7 mouse cellular contexts compared by ENCODE assay signal in genomic region chr1:78310021-78310752, GRCm38 (mm10). TPM values are rescaled to one million over a fixed set of nuclear protein-coding genes. Genes with fewer than 3 reads are reported as not detected.
A peak's percentile ranks its signal among the peaks of the same experiment; 100 is the strongest.
DNase-seq lines count a peak whose midpoint lies in the region; ATAC-seq and TF ChIP-seq lines count a peak whose summit lies in the region.

Sgpp2 (plus strand) TSS chr1:78310345.

- H3ac ChIP-seq in myocyte (ENCODE audit: control insufficient read depth, insufficient read length), result no peak within 1 kb of the TSS

- peaks cover 59% of the 10 kb centered on the region for H3K27me3 ChIP-seq in forebrain, embryonic 12.5 days
- peaks cover 12% of the 10 kb centered on the region for H3K27me3 ChIP-seq in intestine, embryonic 15.5 days (replicated peaks)
- peaks cover 45% of the 10 kb centered on the region for H3K27me3 ChIP-seq in limb, embryonic 13.5 days
- H3K27me3 ChIP-seq in myocyte (ENCODE audit: control insufficient read depth, insufficient read depth, insufficient read length), result peaks cover 11% of the 10 kb centered on the region

- TF ChIP-seq POLR2A in myocyte (IDR thresholded peaks at IDR 0.05; ENCODE audit: insufficient read length, low read depth), result no peak

- ATAC-seq in forebrain, embryonic 12.5 days (ENCODE audit: low FRiP score), result peak; percentile 58
- peak; percentile 78 for ATAC-seq in intestine, embryonic 15.5 days
- peak; percentile 28 for ATAC-seq in limb, embryonic 13.5 days (ENCODE audit: low FRiP score, low read depth)
- ATAC-seq in activated CD4-positive, CD25-positive, alpha-beta regulatory T cell, adult 4 months, result no peak

- H3K9ac ChIP-seq in forebrain, embryonic 12.5 days, result peak within 1 kb of the TSS; percentile 44
- peak within 1 kb of the TSS; percentile 67 for H3K9ac ChIP-seq in intestine, embryonic 15.5 days
- peak within 1 kb of the TSS; percentile 59 for H3K9ac ChIP-seq in limb, embryonic 13.5 days

- H3K27ac ChIP-seq in forebrain, embryonic 12.5 days, result no peak within 1 kb of the TSS
- peak within 1 kb of the TSS; percentile 75 for H3K27ac ChIP-seq in intestine, embryonic 15.5 days
- no peak within 1 kb of the TSS for H3K27ac ChIP-seq in limb, embryonic 13.5 days

- DNase-seq in MN1 (ENCODE audit: low spot score), result peak; percentile 25
- DNase-seq in brain, adult 2 months (ENCODE audit: low read depth, low spot score), result peak; percentile 91

- no peaks in the 10 kb centered on the region for H3K36me3 ChIP-seq in forebrain, embryonic 12.5 days (replicated peaks)
- H3K36me3 ChIP-seq in intestine, embryonic 15.5 days, result no peaks in the 10 kb centered on the region
- H3K36me3 ChIP-seq in limb, embryonic 13.5 days, result no peaks in the 10 kb centered on the region
- no peaks in the 10 kb centered on the region for H3K36me3 ChIP-seq in myocyte (ENCODE audit: control insufficient read depth, insufficient read depth)

- H3K4me2 ChIP-seq in forebrain, embryonic 12.5 days, result peak within 1 kb of the TSS; percentile 92
- H3K4me2 ChIP-seq in intestine, embryonic 15.5 days (replicated peaks), result peak within 1 kb of the TSS; percentile 78
- H3K4me2 ChIP-seq in limb, embryonic 13.5 days (replicated peaks), result peak within 1 kb of the TSS; percentile 100
- H3K4me2 ChIP-seq in myocyte (ENCODE audit: low read depth), result peak within 1 kb of the TSS; percentile 30

- no peaks in the 10 kb centered on the region for H3K79me2 ChIP-seq in myocyte (ENCODE audit: control insufficient read depth, insufficient read depth)

- under 1% methylated on average over 59 of the region's 68 CpGs for WGBS in forebrain, embryonic 12.5 days
- WGBS in intestine, embryonic 15.5 days, result under 1% methylated on average over 68 of the region's 68 CpGs
- under 1% methylated on average over 68 of the region's 68 CpGs for WGBS in limb, embryonic 13.5 days

- H3K9me3 ChIP-seq in forebrain, embryonic 12.5 days, result no peaks in the 10 kb centered on the region
- H3K9me3 ChIP-seq in intestine, embryonic 15.5 days, result no peaks in the 10 kb centered on the region
- H3K9me3 ChIP-seq in limb, embryonic 13.5 days, result no peaks in the 10 kb centered on the region

- peak within 1 kb of the TSS; percentile 52 for H3K4me3 ChIP-seq in forebrain, embryonic 12.5 days (replicated peaks)
- H3K4me3 ChIP-seq in intestine, embryonic 15.5 days (replicated peaks), result peak within 1 kb of the TSS; percentile 61
- peak within 1 kb of the TSS; percentile 58 for H3K4me3 ChIP-seq in limb, embryonic 13.5 days
- H3K4me3 ChIP-seq in myocyte, result no peak within 1 kb of the TSS

- H3K4me1 ChIP-seq in forebrain, embryonic 12.5 days, result peaks cover 21% of the 10 kb centered on the region
- H3K4me1 ChIP-seq in intestine, embryonic 15.5 days (replicated peaks), result peaks cover 7% of the 10 kb centered on the region
- H3K4me1 ChIP-seq in limb, embryonic 13.5 days, result peaks cover 25% of the 10 kb centered on the region

TF ChIP-seq in myocyte, 11 proteins besides CTCF, POLR2A, EP300 and RAD21:
- no peak for TF ChIP-seq TCF12 (IDR thresholded peaks at IDR 0.05; ENCODE audit: insufficient read depth, poor library complexity, severe bottlenecking)
- no peak for TF ChIP-seq USF1 (IDR thresholded peaks at IDR 0.05; ENCODE audit: low read depth)
- no peak for TF ChIP-seq POLR2AphosphoS2 (IDR thresholded peaks at IDR 0.05; ENCODE audit: insufficient read length, low read depth)
- TF ChIP-seq SRF (IDR thresholded peaks at IDR 0.05; ENCODE audit: control insufficient read depth, insufficient read length, low read depth), result no peak
- no peak for TF ChIP-seq E2F4 (IDR thresholded peaks at IDR 0.05; ENCODE audit: insufficient read depth)
- TF ChIP-seq REST (IDR thresholded peaks at IDR 0.05; ENCODE audit: insufficient read depth, insufficient read length), result no peak
- no peak for TF ChIP-seq CEBPB (IDR thresholded peaks at IDR 0.05; ENCODE audit: insufficient read depth, poor library complexity, severe bottlenecking)
- peak in 1 of 3 experiments; percentile 53 for TF ChIP-seq MYOD1 (IDR thresholded peaks at IDR 0.05; ENCODE audit: control insufficient read depth in 1 of 3, insufficient read length in 2 of 3, low read depth in 2 of 3)
- no peak for TF ChIP-seq TCF3 (IDR thresholded peaks at IDR 0.05; ENCODE audit: insufficient read length, low read depth)
- TF ChIP-seq MAX (IDR thresholded peaks at IDR 0.05; ENCODE audit: low read depth), result no peak
- peak in 2 of 3 experiments; percentile 1 to 26 for TF ChIP-seq MYOG (IDR thresholded peaks at IDR 0.05; ENCODE audit: control insufficient read depth in 1 of 3, insufficient read depth in 1 of 3, insufficient read length in 2 of 3, low read depth in 2 of 3)

RNA-seq across cellular contexts. Expression of gene Sgpp2, which starts in this region (rescaled TPM):
- polyA plus RNA-seq in forebrain, embryonic 12.5 days (2016; fragmentation: Nextera tagmentation; extraction: Ambion mirVana), result 1.5 and 1.7 TPM in 2 replicates
- 35.9 and 37.9 TPM in 2 replicates for polyA plus RNA-seq in intestine, embryonic 15.5 days (2015; fragmentation: Nextera tagmentation; extraction: Ambion mirVana)
- 0.70 and 0.76 TPM in 2 replicates for polyA plus RNA-seq in limb, embryonic 13.5 days (2015; fragmentation: Nextera tagmentation; extraction: Ambion mirVana)
- 0.10 TPM for polyA plus RNA-seq in myocyte (2012; fragmentation: generic; extraction: Trizol)
- polyA plus RNA-seq in activated CD4-positive, CD25-positive, alpha-beta regulatory T cell, adult 4 months (2017; shearing (Covaris generic)), result under 1 TPM; 0.52 to 0.69 TPM

Comparison
In these comparisons a context has a peak if more than half of its experiments do, and no peak if none do; other contexts are left out.
1. RNA of gene Sgpp2 (polyA plus RNA-seq): 35.9 to 37.9 TPM in intestine, embryonic 15.5 days; 1.5 to 1.7 TPM in forebrain, embryonic 12.5 days, 0.70 to 0.76 TPM in limb, embryonic 13.5 days, 0.52 to 0.69 TPM in activated CD4-positive, CD25-positive, alpha-beta regulatory T cell, adult 4 months and 0.10 TPM in myocyte (single experiment); every median in the first group is over 10 times any median in the second.
2. Peak in ATAC-seq, H3K4me3 ChIP-seq, H3K9ac ChIP-seq and H3K4me2 ChIP-seq in limb, embryonic 13.5 days; RNA of the gene not detected or under 1 TPM.
3. H3K4me2 ChIP-seq: peak in every context shown above with its lines; median percentile 100 in limb, embryonic 13.5 days; 92 in forebrain, embryonic 12.5 days; 78 in intestine, embryonic 15.5 days; 30 in myocyte.
4. Peak in every context shown above with its lines, with median percentiles within 50 percentile points of each other: H3K9ac ChIP-seq.